Mouse (Mus musculus): ENCODE results near the gene Daam2.

DNA sequence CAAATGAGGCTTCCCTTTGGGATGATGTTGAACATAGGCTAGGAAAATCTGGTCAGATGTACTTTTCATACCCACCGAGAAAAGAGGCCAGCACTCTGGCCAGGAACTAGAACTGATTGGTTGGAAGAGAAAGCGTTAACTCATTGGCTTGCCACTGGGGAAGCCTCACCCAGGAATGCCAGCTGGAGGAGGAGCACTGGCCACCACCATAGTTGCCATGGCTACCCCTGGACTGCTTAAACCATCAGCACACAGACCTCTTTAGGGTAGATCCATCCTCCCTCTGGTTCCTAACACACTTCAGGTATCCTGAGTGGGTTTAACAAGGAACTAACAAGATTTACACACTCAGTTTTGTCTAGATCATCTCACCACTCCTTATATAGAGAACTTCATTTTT is 64.5 kb downstream of the Daam2 start:
- TF ChIP-seq CTCF (IDR thresholded peaks at IDR 0.05; ENCODE audit: extremely low read depth, insufficient read length, insufficient replicate concordance, low read depth, low read length): no peak
- TF ChIP-seq POLR2A (IDR thresholded peaks at IDR 0.05; ENCODE audit: low read depth, low read length): no peak
